Mouse (Mus musculus) cerebellum, adult (tissue): ENCODE data around the gene Bcl7a.
A peak's percentile ranks its signal among the peaks of the same experiment; 100 is the strongest.

Source experiments
- ATAC-seq: cut with Nextera tagmentation; 2 replicates; pipeline ENCODE4 v1.9.2; 2017; ENCODE audit warnings: mild to moderate bottlenecking, moderate library complexity, mixed read lengths; ENCODE audit not compliant: insufficient number of reproducible peaks, low FRiP score, low TSS enrichment

The Bcl7a gene

GRCm38 (mm10) chr5:123375793-123376452 is 32.3 kb downstream of the Bcl7a start:
- ATAC-seq = no peak

DNA sequence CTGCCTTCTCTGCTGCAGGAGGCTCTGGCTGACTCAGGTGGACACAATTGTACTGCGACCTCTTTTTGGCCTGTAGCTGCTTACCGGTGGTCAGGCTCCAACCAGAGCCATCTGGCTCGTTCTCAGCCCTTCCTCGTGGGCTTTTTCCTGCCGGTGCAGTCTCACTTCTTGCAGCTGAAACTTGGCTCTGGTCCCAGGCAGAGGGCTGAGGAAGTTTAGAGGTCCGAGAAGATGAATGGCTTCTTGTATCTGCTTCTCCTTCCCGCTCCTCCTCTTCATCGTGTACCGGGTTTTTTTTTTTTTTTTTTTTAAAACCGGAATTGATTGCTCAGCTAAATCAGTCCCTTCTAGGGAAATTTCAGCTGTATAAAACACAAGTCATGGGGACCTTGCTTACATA is 32.9 kb downstream of the Bcl7a start:
- ATAC-seq = no peak; the same call in 1 of the 2 replicates

GRCm38 (mm10) chr5:123377120-123377955 is 33.7 kb downstream of the Bcl7a start:
- ATAC-seq = peak; percentile 61; the same call in 1 of the 2 replicates

- no peak for ATAC-seq
These were observed 35.1 kb downstream of the Bcl7a start for GRCm38 (mm10) chr5:123378712-123379111.

GRCm38 (mm10) chr5:123379504-123379931 is 35.9 kb downstream of the Bcl7a start:
- ATAC-seq = no peak

DNA sequence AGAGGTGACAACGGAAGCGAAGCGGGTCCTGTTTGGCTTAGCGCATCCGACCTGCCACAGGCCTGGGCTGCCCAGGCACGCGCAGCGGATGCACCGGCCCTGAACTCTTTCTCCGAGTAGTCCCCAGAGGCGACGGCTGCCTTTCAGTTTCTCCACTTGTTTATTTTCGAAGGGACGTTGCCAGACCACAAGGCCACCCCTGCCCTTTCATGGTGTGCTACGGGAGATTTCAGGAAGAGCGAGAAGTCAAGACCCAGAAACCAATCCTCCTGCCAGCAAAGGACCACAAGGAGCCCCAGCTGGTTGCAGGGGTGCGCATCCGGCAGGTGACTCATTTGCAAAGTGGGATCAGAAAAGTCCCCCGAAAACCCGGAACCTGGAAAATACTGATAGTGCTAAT is 38.3 kb downstream of the Bcl7a start:
- ATAC-seq = no peak

GRCm38 (mm10) chr5:123382686-123383085 is 39.1 kb downstream of the Bcl7a start:
- ATAC-seq = no peak

DNA sequence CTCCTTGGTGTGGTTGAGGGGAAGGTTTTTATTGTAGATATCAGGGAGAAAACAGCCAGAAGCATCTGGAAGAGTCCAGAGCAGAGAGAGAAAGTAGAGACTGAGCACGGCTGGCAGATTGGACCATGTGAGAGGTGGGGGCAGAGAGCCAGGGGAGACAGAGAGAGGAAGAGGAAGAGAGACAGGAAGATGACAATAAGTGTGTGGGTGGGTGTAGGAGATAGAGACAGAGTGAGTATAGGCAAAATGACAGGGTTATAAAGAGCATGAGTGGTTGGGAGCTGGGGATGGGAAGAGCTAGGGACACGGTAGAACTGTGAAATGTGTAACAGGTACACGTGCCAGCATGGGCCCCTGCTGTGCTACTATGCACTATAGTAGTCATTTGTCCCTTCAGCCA is 44.8 kb downstream of the Bcl7a start:
- ATAC-seq = no peak

DNA sequence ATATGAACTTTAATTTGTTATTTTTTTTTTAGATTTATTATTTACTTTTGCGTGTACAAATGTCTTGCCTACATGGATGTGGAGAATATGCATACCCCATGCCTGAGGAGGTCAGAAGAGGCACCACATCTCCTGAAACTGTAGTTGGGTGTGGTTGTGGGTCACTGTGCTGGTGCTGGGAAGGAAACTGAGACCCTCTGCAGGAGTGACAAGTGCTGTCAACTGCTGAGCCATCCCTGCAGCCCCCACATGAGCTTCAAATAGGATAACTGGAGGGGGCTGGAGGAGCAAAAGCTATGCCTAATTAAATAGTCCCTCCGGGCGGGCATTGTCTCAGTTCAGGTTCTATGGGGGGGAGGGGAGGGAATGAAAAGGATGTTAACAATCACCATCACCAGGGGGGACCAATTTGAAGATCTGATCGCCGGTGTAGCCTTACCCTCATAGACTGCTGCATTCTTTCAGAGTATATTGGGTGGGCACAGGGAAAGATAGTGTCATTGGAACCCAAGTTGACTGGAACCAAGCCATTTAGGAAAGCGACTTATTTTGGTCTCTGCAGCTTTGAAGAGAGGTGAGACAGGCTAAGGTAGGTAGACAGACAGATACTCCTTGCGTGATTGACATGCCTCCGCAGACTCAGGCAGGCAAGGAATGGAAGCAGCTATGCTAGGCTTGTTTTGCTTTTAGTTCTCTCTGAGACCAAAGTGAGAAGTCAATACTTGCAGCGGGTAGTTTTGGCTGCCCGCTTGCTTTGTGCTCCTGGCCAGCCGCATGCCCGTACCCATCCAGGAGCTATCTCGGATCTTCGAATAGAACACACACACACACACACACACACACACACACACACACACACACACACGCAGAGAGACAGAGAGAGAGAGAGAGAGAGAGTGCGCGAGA is 47.2 kb downstream of the Bcl7a start:
- ATAC-seq = no peak

- no peak for ATAC-seq
These were observed 47.8 kb downstream of the Bcl7a start for GRCm38 (mm10) chr5:123391442-123391809.

GRCm38 (mm10) chr5:123393786-123394302 is 50.2 kb downstream of the Bcl7a start:
- peak; percentile 10; the same call in 1 of the 2 replicates for ATAC-seq

DNA sequence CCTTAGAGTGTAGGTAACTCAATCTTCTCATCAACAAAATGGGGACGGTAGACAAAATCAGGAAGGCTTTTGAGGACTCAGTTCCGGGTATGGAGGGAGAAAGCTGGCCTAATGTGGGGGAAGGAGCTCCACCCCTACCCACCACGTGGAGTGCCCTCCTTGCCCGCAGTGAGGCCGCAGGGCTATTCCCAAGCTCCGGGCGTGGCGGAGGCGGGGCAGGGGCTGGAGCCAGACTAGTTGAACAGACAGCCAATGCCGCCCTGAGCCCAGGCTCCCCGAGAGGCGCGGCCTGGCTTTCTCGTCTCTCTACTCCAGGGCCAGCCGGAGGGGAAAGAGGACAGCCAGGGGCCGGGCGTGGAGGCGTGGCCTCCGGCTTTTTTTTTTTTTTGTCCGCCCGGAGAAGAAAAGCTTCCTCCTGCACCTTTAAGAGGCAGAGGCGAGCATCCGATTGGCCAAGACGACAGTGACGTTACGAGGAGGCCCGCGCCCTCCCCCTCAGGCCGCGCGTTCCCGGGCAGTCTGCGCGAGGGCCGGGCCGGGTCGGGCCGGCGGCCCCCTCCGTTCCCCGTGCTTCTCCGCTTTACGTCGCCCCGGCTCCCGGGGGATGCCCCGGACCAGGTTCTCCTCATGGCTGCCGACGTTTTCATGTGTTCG is 50.8 kb downstream of the Bcl7a start, which contains the start of gene Mlxip:
TSS of gene Mlxip (plus strand) at position 496 of the 654 bp plus-strand sequence.
- ATAC-seq = peak; percentile 94

DNA sequence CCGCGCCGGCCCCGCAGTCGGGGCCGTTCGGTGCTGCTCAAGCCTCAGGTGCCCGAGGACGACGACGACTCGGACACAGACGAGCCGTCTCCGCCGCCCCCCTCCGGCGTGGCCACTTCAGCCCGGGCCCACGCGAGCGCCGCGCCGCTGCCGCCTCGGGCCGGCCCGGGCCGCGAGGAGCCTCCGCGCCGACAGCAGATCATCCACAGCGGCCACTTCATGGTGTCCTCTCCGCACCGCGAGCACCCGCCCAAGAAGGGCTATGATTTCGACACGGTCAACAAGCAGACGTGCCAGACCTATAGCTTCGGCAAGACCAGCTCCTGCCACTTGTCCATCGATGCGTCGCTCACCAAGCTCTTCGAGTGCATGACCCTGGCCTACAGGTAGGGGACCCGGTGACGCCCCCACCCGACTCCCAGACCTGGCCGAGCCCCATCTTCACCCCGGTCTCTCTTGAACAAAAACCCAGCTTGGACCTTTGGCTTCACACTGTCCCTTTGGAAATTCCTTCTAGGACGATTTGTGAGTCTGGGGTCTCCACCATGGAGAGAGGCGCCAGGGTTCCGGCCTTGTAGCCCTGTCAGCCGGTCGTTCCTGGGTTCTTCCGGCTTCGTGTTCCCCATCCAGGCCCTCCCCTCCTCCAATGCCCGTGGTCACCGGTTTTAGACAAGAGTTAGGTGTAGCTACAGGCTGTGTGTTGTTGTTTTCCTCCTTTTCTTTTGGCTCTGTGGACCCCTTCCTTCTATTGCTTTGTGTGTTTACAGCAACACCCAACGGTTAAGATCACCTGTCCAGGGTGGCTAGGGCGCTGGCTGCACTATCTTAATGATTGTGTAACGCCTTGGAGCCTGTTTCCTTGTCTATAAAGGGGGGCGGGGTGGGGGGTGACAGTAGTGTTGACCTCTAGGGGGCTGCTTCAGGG is 51.6 kb downstream of the Bcl7a start:
- peak; percentile 47; the same call in 1 of the 2 replicates for ATAC-seq

GRCm38 (mm10) chr5:123396901-123397464 is 53.3 kb downstream of the Bcl7a start:
- no peak for ATAC-seq

GRCm38 (mm10) chr5:123397786-123398185 is 54.2 kb downstream of the Bcl7a start:
- ATAC-seq = no peak

DNA sequence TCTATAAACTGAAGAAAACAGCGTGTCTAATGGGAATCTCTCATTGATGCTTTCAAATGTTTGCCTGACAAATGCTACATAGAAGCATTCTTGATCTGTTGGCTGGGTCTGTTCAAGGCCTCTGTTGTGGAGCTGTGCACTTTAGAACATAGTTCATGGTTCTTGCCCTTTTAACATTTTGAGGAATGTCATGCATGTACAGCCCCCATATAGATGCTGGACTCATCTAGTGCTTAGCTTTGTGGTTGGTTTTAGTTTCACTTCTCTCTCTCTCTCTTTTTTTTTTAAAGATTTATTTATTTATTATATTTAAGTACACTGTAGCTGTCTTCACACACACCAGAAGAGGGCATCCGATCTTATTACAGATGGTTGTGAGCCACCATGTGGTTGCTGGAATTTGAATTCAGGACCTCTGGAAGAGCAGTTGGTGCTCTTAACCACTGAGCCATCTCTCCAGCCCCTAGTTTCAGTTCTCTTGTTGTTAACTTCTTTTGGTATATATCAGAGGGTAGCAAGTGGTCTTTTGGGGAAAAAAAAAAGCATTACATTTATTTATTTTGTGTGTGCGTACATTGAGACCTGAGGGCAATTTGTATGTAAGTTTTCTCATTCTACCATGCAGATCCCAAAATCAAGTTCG is 55.3 kb downstream of the Bcl7a start:
- no peak for ATAC-seq

DNA sequence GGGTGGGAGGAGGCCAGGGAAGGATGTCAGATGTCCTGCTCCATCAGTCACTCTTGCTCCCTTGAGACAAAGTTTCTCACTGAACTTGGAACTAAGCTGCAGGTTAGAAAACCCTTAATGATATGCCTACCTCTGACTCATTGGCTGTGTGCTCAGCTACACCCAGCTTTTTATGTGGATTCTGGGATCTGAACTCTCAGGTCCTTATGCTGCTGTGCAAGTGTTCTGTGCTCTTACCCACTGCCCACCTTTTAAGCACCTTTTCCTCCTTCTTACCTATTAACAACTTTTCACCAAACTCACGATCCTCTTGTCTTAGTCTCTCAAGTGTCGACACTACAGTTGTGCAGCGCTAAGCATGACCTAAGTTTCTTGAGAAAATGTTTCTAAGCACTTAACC is 60.8 kb downstream of the Bcl7a start:
- ATAC-seq = no peak

GRCm38 (mm10) chr5:123406952-123407351 is 63.3 kb downstream of the Bcl7a start:
- ATAC-seq = no peak
